Comparison of ENCODE assay signal across 22 mouse cellular contexts in the genomic region with DNA sequence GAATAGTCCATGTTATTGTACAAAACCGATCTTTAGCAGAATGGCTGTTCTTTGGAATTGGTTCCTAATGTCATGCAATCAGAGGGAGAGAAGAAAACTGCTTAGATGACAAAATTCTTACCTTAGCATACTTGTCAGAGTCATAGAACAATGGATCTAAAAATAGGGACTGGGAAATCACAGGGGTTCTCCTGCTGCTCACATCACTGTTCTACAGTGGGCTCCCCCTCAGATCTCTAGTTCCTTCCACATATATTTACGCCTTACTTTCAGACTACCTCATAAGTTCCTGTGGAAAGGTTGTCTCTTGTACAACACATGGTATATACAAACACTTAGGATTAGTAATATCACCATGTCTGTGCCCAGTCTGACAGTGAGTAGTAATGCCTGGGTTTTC.
A peak's percentile ranks its signal among the peaks of the same experiment; 100 is the strongest.
DNase-seq lines count a peak whose midpoint lies in the region; ATAC-seq and TF ChIP-seq lines count a peak whose summit lies in the region.
"Had no signal": no experiment of that assay in that cellular context is flagged by ENCODE, and none has a peak within 500 bp of the region (broad histone marks: within the 10 kb centered on the region; RNA-seq: fewer than 3 reads in every experiment).

No protein-coding gene starts in this region.

- 80% methylated on average over 2 of the region's 2 CpGs for WGBS in forebrain, postnatal 0 days
- WGBS in forebrain, embryonic 12.5 days, result 97% methylated on average over 2 of the region's 2 CpGs
- WGBS in heart, embryonic 11.5 days (ENCODE audit: insufficient replicate concordance), result 78% methylated on average over 2 of the region's 2 CpGs

- H3K27ac ChIP-seq in forebrain, postnatal 0 days (ENCODE audit: low read depth, low read length), result no peak overlapping the region
- no peak overlapping the region for H3K27ac ChIP-seq in forebrain, embryonic 12.5 days
- H3K27ac ChIP-seq in heart, embryonic 11.5 days (ENCODE audit: low read depth, low read length), result no peak overlapping the region
- no peak overlapping the region for H3K27ac ChIP-seq in testis, adult 2 months (ENCODE audit: control insufficient read depth, insufficient read depth, low read depth, low read length)
- no peak overlapping the region for H3K27ac ChIP-seq in CH12.LX (ENCODE audit: insufficient read depth, low read depth)

- no peak for TF ChIP-seq RAD21 in CH12.LX (IDR thresholded peaks at IDR 0.05; ENCODE audit: low read depth, low read length)

- no peak overlapping the region for H3K9ac ChIP-seq in forebrain, postnatal 0 days
- H3K9ac ChIP-seq in forebrain, embryonic 12.5 days, result no peak overlapping the region
- H3K9ac ChIP-seq in heart, embryonic 11.5 days (ENCODE audit: low read depth, low read length), result no peak overlapping the region
- H3K9ac ChIP-seq in CH12.LX (ENCODE audit: insufficient read depth, low read depth), result no peak overlapping the region

- in situ Hi-C loops in CH12.LX (cut with MboI; ENCODE audit: low pct_ligation_motif_present, low pct_unique_long_range_greater_than_20kb, low sequenced_read_pairs), result loop anchor here (5.0 kb wide), 1 partner anchor 205 kb away; no protein-coding TSS in a partner anchor

- TF ChIP-seq POLR2A in testis, adult 2 months (IDR thresholded peaks at IDR 0.05; ENCODE audit: control insufficient read depth, low read depth, low read length), result no peak
- TF ChIP-seq POLR2A in CH12.LX (IDR thresholded peaks at IDR 0.05; ENCODE audit: low read depth, low read length), result no peak

- dilution Hi-C loops in CH12.LX (cut with MboI; ENCODE audit: extremely low pct_ligation_motif_present, extremely low pct_unique_long_range_greater_than_20kb, low sequenced_read_pairs), result no loop called here

- H3K9me3 ChIP-seq in forebrain, postnatal 0 days (ENCODE audit: low read length), result no peaks in the 10 kb centered on the region
- H3K9me3 ChIP-seq in forebrain, embryonic 12.5 days, result no peaks in the 10 kb centered on the region
- no peaks in the 10 kb centered on the region for H3K9me3 ChIP-seq in heart, embryonic 11.5 days (replicated peaks; ENCODE audit: control insufficient read depth, low read length)
- peaks cover 8% of the 10 kb centered on the region for H3K9me3 ChIP-seq in CH12.LX (replicated peaks; ENCODE audit: low read length)

- no peaks in the 10 kb centered on the region for H3K79me2 ChIP-seq in CH12.LX (replicated peaks; ENCODE audit: control insufficient read depth, extremely low read depth, insufficient read depth, poor library complexity, severe bottlenecking)

- TF ChIP-seq EP300 in CH12.LX (IDR thresholded peaks at IDR 0.05; ENCODE audit: low read length), result peak; percentile 46; the same call in 1 of the 2 replicates

- peak; percentile 42; the same call in 1 of the 2 replicates for ATAC-seq in forebrain, postnatal 0 days
- ATAC-seq in forebrain, embryonic 12.5 days (ENCODE audit: low FRiP score), result no peak
- no peak for ATAC-seq in heart, embryonic 11.5 days (replicated peaks; ENCODE audit: insufficient number of reproducible peaks, low FRiP score, low TSS enrichment)
- ATAC-seq: activated CD4-positive, CD25-positive, alpha-beta regulatory T cell, adult 4 months; CD4-positive, CD25-positive, alpha-beta regulatory T cell, adult 4 months; Patski had no signal

- H3K4me3 ChIP-seq in forebrain, postnatal 0 days (ENCODE audit: low read depth, low read length), result no peak overlapping the region
- H3K4me3 ChIP-seq in forebrain, embryonic 12.5 days (replicated peaks), result no peak overlapping the region
- H3K4me3 ChIP-seq in heart, embryonic 11.5 days (ENCODE audit: low read depth, low read length), result no peak overlapping the region
- H3K4me3 ChIP-seq in testis, adult 2 months (ENCODE audit: control insufficient read depth, low read depth, low read length), result peak overlapping the region; percentile 71; the same call in 1 of the 2 replicates
- no peak overlapping the region for H3K4me3 ChIP-seq in CH12.LX (replicated peaks in 1 of 3; ENCODE audit: low read depth in 2 of 3, low read length in 2 of 3, poor library complexity in 1 of 3)

- H3K27me3 ChIP-seq in forebrain, postnatal 0 days (ENCODE audit: insufficient read depth, low read length), result no peaks in the 10 kb centered on the region
- no peaks in the 10 kb centered on the region for H3K27me3 ChIP-seq in forebrain, embryonic 12.5 days
- H3K27me3 ChIP-seq in heart, embryonic 11.5 days (ENCODE audit: control insufficient read depth, insufficient read depth, low read length), result no peaks in the 10 kb centered on the region
- no peaks in the 10 kb centered on the region for H3K27me3 ChIP-seq in testis, adult 2 months (ENCODE audit: control insufficient read depth, insufficient read depth, low read length)
- no peaks in the 10 kb centered on the region for H3K27me3 ChIP-seq in CH12.LX (replicated peaks)
- H3K27me3 ChIP-seq: Patski had no signal

- no peak overlapping the region for H3K4me2 ChIP-seq in forebrain, postnatal 0 days (ENCODE audit: low read depth)
- H3K4me2 ChIP-seq in forebrain, embryonic 12.5 days, result no peak overlapping the region
- no peak overlapping the region for H3K4me2 ChIP-seq in heart, embryonic 11.5 days
- no peak overlapping the region for H3K4me2 ChIP-seq in CH12.LX (ENCODE audit: insufficient read depth, low read depth, poor library complexity, severe bottlenecking)

- no peak for DNase-seq in forebrain, postnatal 0 days
- DNase-seq in heart, adult 11 months, result peak; percentile 1
- DNase-seq in testis, postnatal 10 days (ENCODE audit: low spot score), result no peak
- no peak for DNase-seq in CH12.LX (ENCODE audit: extremely low read depth)
- no peak for DNase-seq in gastrocnemius, adult 8-10 months (ENCODE audit: low spot score in 2 of 2)
- DNase-seq: adrenal gland, adult 2 months; adrenal gland, adult 8-10 months; adrenal gland, postnatal 10 days; adrenal gland, postnatal 14 days; adrenal gland, postnatal 25 days; adrenal gland, postnatal 36 days; B cell, adult 2 months; cerebellum, adult 11 months; cerebellum, adult 11-12 months; cerebellum, adult 18-20 months had no signal

- H3K4me1 ChIP-seq in forebrain, postnatal 0 days (ENCODE audit: insufficient read depth), result no peaks in the 10 kb centered on the region
- H3K4me1 ChIP-seq in forebrain, embryonic 12.5 days, result no peaks in the 10 kb centered on the region
- H3K4me1 ChIP-seq in heart, embryonic 11.5 days (ENCODE audit: control insufficient read depth, insufficient read depth, low read length), result no peaks in the 10 kb centered on the region
- H3K4me1 ChIP-seq in testis, adult 2 months (ENCODE audit: control insufficient read depth, insufficient read depth, low read length), result no peaks in the 10 kb centered on the region
- H3K4me1 ChIP-seq in CH12.LX (ENCODE audit: control insufficient read depth in 1 of 2, insufficient read depth in 2 of 2), result peaks cover 12 to 38% of the 10 kb centered on the region in 2 experiments

- H3K36me3 ChIP-seq in forebrain, postnatal 0 days (ENCODE audit: insufficient read depth), result no peaks in the 10 kb centered on the region
- no peaks in the 10 kb centered on the region for H3K36me3 ChIP-seq in forebrain, embryonic 12.5 days (replicated peaks)
- H3K36me3 ChIP-seq in heart, embryonic 11.5 days (ENCODE audit: control insufficient read depth, insufficient read depth, low read length), result no peaks in the 10 kb centered on the region
- H3K36me3 ChIP-seq in testis, adult 2 months (ENCODE audit: control insufficient read depth, insufficient read depth, low read length), result no peaks in the 10 kb centered on the region
- H3K36me3 ChIP-seq in CH12.LX (replicated peaks in 1 of 2; ENCODE audit: control insufficient read depth in 1 of 2, insufficient read depth in 1 of 2, low read length in 1 of 2), result no peaks in the 10 kb centered on the region
- H3K36me3 ChIP-seq: G1E had no signal

- TF ChIP-seq CTCF in forebrain, postnatal 0 days (IDR thresholded peaks at IDR 0.05; ENCODE audit: low read depth), result no peak
- TF ChIP-seq CTCF in testis, adult 2 months (IDR thresholded peaks at IDR 0.05; ENCODE audit: control insufficient read depth, insufficient read depth, insufficient replicate concordance, low read depth, low read length), result no peak
- TF ChIP-seq CTCF in CH12.LX (conservative IDR thresholded peaks at IDR 0.05 in 1 of 2, IDR thresholded peaks at IDR 0.05 in 1 of 2; ENCODE audit: low read depth in 2 of 2, low read length in 2 of 2), result no peak

TF ChIP-seq in CH12.LX, 34 proteins besides CTCF, POLR2A, EP300 and RAD21:
- TF ChIP-seq MXI1 (IDR thresholded peaks at IDR 0.05; ENCODE audit: low read depth, low read length) (no peak), ELF1 (IDR thresholded peaks at IDR 0.05; ENCODE audit: low read depth, low read length) (no peak), KAT2A (IDR thresholded peaks at IDR 0.05; ENCODE audit: insufficient replicate concordance, low read length) (no peak), NRF1 (IDR thresholded peaks at IDR 0.05; ENCODE audit: low read depth, low read length) (no peak), MAFK (IDR thresholded peaks at IDR 0.05; ENCODE audit: insufficient replicate concordance, low read length) (peak; percentile 90), CHD2 (IDR thresholded peaks at IDR 0.05; ENCODE audit: low read length) (no peak), MEF2A (IDR thresholded peaks at IDR 0.05; ENCODE audit: borderline replicate concordance, low read depth, low read length) (peak; percentile 76), TBP (conservative IDR thresholded peaks at IDR 0.05; ENCODE audit: low read depth, low read length) (no peak), ETS1 (conservative IDR thresholded peaks at IDR 0.05; ENCODE audit: low read depth, low read length) (peak; percentile 72), IRF4 (IDR thresholded peaks at IDR 0.05; ENCODE audit: low read depth, low read length) (peak; percentile 27; the same call in 1 of the 2 replicates), MAZ (IDR thresholded peaks at IDR 0.05; ENCODE audit: low read depth, low read length) (no peak), SMC3 (IDR thresholded peaks at IDR 0.05; ENCODE audit: low read depth, low read length) (no peak)
